Mouse (Mus musculus) left cerebral cortex, postnatal 25 days (tissue): ENCODE measurements around the gene Mad2l1bp. TPM values are rescaled to one million over a fixed set of nuclear protein-coding genes. Genes with fewer than 3 reads are reported as not detected.

Source experiments
- DNase-seq, 2 experiments: peaks; one replicate each; pipeline ENCODE4 v3.0.0; 2022; ENCODE audit warnings: low spot score in 2 of 2, mixed read lengths in 1 of 2
- intact Hi-C: fragments of 180-260 bp; cut with DNase I; formaldehyde crosslinking; loops from one replicate; pipeline ENCODE4 v1.15.1; 2025
- total RNA-seq, 2 experiments: library from RNA; stranded (reverse); gene quantifications; 2 replicates each; pipeline ENCODE4 v1.2.3; 2021

The Mad2l1bp gene
- total RNA-seq: 10 to 100 TPM; 13.0 to 13.5 TPM

GRCm38 (mm10) chr17:46152847-46153782 lies at the start of gene Mad2l1bp:
TSS of gene Mad2l1bp (minus strand) at chr17:46153553.
- DNase-seq: peak; percentile 88 to 95
- intact Hi-C loops: loop anchor here (10.0 kb wide), 1 partner anchor 558 kb away; the partner anchor contains the start of gene Slc29a1

- intact Hi-C loops: loop anchor here (5.0 kb wide), 1 partner anchor 124 kb away; the partner anchor contains the start of gene Abcc10
- DNase-seq: peak; percentile 27 to 28
Measured at GRCm38 (mm10) chr17:46203078-46203477, 49.7 kb upstream of the Mad2l1bp start.

GRCm38 (mm10) chr17:46202421-46203071 lies 49.2 kb upstream of the Mad2l1bp start, which contains the start of the genes Polh and Xpo5:
TSS of gene Polh (minus strand) at chr17:46202645.
TSS of gene Xpo5 (plus strand) at chr17:46202782.
- DNase-seq: peak; percentile 91 to 95
- intact Hi-C loops: loop anchor here (5.0 kb wide), 1 partner anchor 125 kb away; the partner anchor contains the start of gene Abcc10

- DNase-seq: peak in 1 of 2 experiments; percentile 33
- intact Hi-C loops: loop anchor here (5.0 kb wide), 1 partner anchor 126 kb away; the partner anchor contains the start of gene Abcc10
Measured at GRCm38 (mm10) chr17:46201151-46201550, 47.8 kb upstream of the Mad2l1bp start.

- intact Hi-C loops: loop anchor here (10.0 kb wide), 1 partner anchor 216 kb away; no protein-coding TSS in a partner anchor
- no peak for DNase-seq
Measured at GRCm38 (mm10) chr17:46188829-46189228, 35.5 kb upstream of the Mad2l1bp start.

- DNase-seq: peak in 1 of 2 experiments; percentile 21
- intact Hi-C loops: loop anchor here (10.0 kb wide), 1 partner anchor 223 kb away; no protein-coding TSS in a partner anchor
Measured at GRCm38 (mm10) chr17:46182273-46182672, 28.9 kb upstream of the Mad2l1bp start.

- intact Hi-C loops: no loop called here
- peak in 1 of 2 experiments; percentile 25 for DNase-seq
Measured at GRCm38 (mm10) chr17:46170538-46170937, 17.2 kb upstream of the Mad2l1bp start.

- DNase-seq: no peak
- intact Hi-C loops: loop anchor here (10.0 kb wide), 1 partner anchor 434 kb away; the partner anchor contains the start of gene 1600014C23Rik
Measured at GRCm38 (mm10) chr17:46168768-46169167, 15.4 kb upstream of the Mad2l1bp start.

- intact Hi-C loops: loop anchor here (10.0 kb wide), 1 partner anchor 434 kb away; the partner anchor contains the start of gene 1600014C23Rik
- peak in 1 of 2 experiments; percentile 24 for DNase-seq
Measured at GRCm38 (mm10) chr17:46168318-46168717, 15.0 kb upstream of the Mad2l1bp start.

GRCm38 (mm10) chr17:46167014-46167413 lies 13.7 kb upstream of the Mad2l1bp start:
- DNase-seq: no peak
- intact Hi-C loops: loop anchor here (10.0 kb wide), 1 partner anchor 432 kb away; the partner anchor contains the start of gene 1600014C23Rik

GRCm38 (mm10) chr17:46166270-46166669 lies 12.9 kb upstream of the Mad2l1bp start:
- no peak for DNase-seq
- intact Hi-C loops: loop anchor here (10.0 kb wide), 1 partner anchor 431 kb away; the partner anchor contains the start of gene 1600014C23Rik

GRCm38 (mm10) chr17:46165460-46165859 lies 12.1 kb upstream of the Mad2l1bp start:
- intact Hi-C loops: loop anchor here (10.0 kb wide), 1 partner anchor 431 kb away; the partner anchor contains the start of gene 1600014C23Rik
- no peak for DNase-seq

- intact Hi-C loops: loop anchor here (10.0 kb wide), 1 partner anchor 430 kb away; the partner anchor contains the start of gene 1600014C23Rik
- DNase-seq: no peak
Measured at GRCm38 (mm10) chr17:46164791-46165190, 11.4 kb upstream of the Mad2l1bp start.

- intact Hi-C loops: loop anchor here (10.0 kb wide), 1 partner anchor 430 kb away; the partner anchor contains the start of gene 1600014C23Rik
- no peak for DNase-seq
Measured at GRCm38 (mm10) chr17:46164301-46164700, 10.9 kb upstream of the Mad2l1bp start.

GRCm38 (mm10) chr17:46162951-46163421 lies 9.6 kb upstream of the Mad2l1bp start:
- intact Hi-C loops: loop anchor here (10.0 kb wide), 1 partner anchor 428 kb away; the partner anchor contains the start of gene 1600014C23Rik

GRCm38 (mm10) chr17:46162551-46162950 lies 9.2 kb upstream of the Mad2l1bp start:
- no peak for DNase-seq
- intact Hi-C loops: loop anchor here (10.0 kb wide), 1 partner anchor 428 kb away; the partner anchor contains the start of gene 1600014C23Rik

More at GRCm38 (mm10) chr17:46162951-46163421, 9.6 kb upstream of the Mad2l1bp start:
- no peak for DNase-seq

- intact Hi-C loops: loop anchor here (10.0 kb wide), 1 partner anchor 427 kb away; the partner anchor contains the start of gene 1600014C23Rik
- DNase-seq: no peak
Measured at GRCm38 (mm10) chr17:46161710-46162109, 8.4 kb upstream of the Mad2l1bp start.

- intact Hi-C loops: loop anchor here (10.0 kb wide), 1 partner anchor 426 kb away; the partner anchor contains the start of gene 1600014C23Rik
- DNase-seq: no peak
Measured at GRCm38 (mm10) chr17:46161179-46161578, 7.8 kb upstream of the Mad2l1bp start.
